8 mouse cellular contexts compared by ENCODE assay signal in genomic region chr2:162866613-162867314, GRCm38 (mm10).
DNase-seq lines count a peak whose midpoint lies in the region; ATAC-seq and TF ChIP-seq lines count a peak whose summit lies in the region.

No protein-coding gene starts in this region.

- H3K27ac ChIP-seq in kidney, embryonic 14.5 days (ENCODE audit: low read depth, low read length) = no peak overlapping the region
- H3K27ac ChIP-seq in embryonic facial prominence, embryonic 13.5 days = no peak overlapping the region
- no peak overlapping the region for H3K27ac ChIP-seq in hindbrain, embryonic 11.5 days (ENCODE audit: low read depth, low read length)
- H3K27ac ChIP-seq in midbrain, embryonic 15.5 days = no peak overlapping the region
- no peak overlapping the region for H3K27ac ChIP-seq in lung, postnatal 0 days (ENCODE audit: low read length)

- peak overlapping the region; percentile 32; the same call in 1 of the 2 replicates for H3K4me2 ChIP-seq in kidney, embryonic 14.5 days (replicated peaks; ENCODE audit: low read depth, low read length)
- H3K4me2 ChIP-seq in embryonic facial prominence, embryonic 13.5 days = peak overlapping the region; percentile 60
- peak overlapping the region; percentile 62 for H3K4me2 ChIP-seq in hindbrain, embryonic 11.5 days (replicated peaks; ENCODE audit: low read depth, low read length)
- peak overlapping the region; percentile 60 for H3K4me2 ChIP-seq in midbrain, embryonic 15.5 days
- H3K4me2 ChIP-seq in lung, postnatal 0 days (replicated peaks; ENCODE audit: low read depth, low read length) = no peak overlapping the region

- 16% methylated on average over 11 of the region's 11 CpGs for WGBS in kidney, embryonic 14.5 days
- 13% methylated on average over 11 of the region's 11 CpGs for WGBS in embryonic facial prominence, embryonic 13.5 days
- WGBS in hindbrain, embryonic 11.5 days = 18% methylated on average over 11 of the region's 11 CpGs
- WGBS in midbrain, embryonic 15.5 days = 8% methylated on average over 11 of the region's 11 CpGs
- WGBS in lung, postnatal 0 days = 12% methylated on average over 11 of the region's 11 CpGs

- H3K9ac ChIP-seq in kidney, embryonic 14.5 days (ENCODE audit: low read depth, low read length) = no peak overlapping the region
- H3K9ac ChIP-seq in embryonic facial prominence, embryonic 13.5 days = no peak overlapping the region
- no peak overlapping the region for H3K9ac ChIP-seq in hindbrain, embryonic 11.5 days (ENCODE audit: low read depth, low read length)
- H3K9ac ChIP-seq in midbrain, embryonic 15.5 days = no peak overlapping the region
- H3K9ac ChIP-seq in lung, postnatal 0 days (replicated peaks; ENCODE audit: low read depth) = no peak overlapping the region

- no peak for TF ChIP-seq CTCF in lung, postnatal 0 days (IDR thresholded peaks at IDR 0.05)

- H3K36me3 ChIP-seq in kidney, embryonic 14.5 days (ENCODE audit: control insufficient read depth, insufficient read depth, low read length) = no peaks in the 10 kb centered on the region
- H3K36me3 ChIP-seq in embryonic facial prominence, embryonic 13.5 days = no peaks in the 10 kb centered on the region
- no peaks in the 10 kb centered on the region for H3K36me3 ChIP-seq in hindbrain, embryonic 11.5 days (ENCODE audit: control insufficient read depth, insufficient read depth, low read length)
- no peaks in the 10 kb centered on the region for H3K36me3 ChIP-seq in midbrain, embryonic 15.5 days (replicated peaks)
- no peaks in the 10 kb centered on the region for H3K36me3 ChIP-seq in lung, postnatal 0 days (ENCODE audit: insufficient read depth, low read length)

- no peak for TF ChIP-seq EP300 in lung, postnatal 0 days (IDR thresholded peaks at IDR 0.05)

- no peaks in the 10 kb centered on the region for H3K27me3 ChIP-seq in kidney, embryonic 14.5 days (ENCODE audit: control insufficient read depth, insufficient read depth, low read length)
- H3K27me3 ChIP-seq in embryonic facial prominence, embryonic 13.5 days = peaks cover 21% of the 10 kb centered on the region
- H3K27me3 ChIP-seq in hindbrain, embryonic 11.5 days (ENCODE audit: control insufficient read depth, insufficient read depth, low read length) = no peaks in the 10 kb centered on the region
- H3K27me3 ChIP-seq in midbrain, embryonic 15.5 days (replicated peaks) = no peaks in the 10 kb centered on the region
- no peaks in the 10 kb centered on the region for H3K27me3 ChIP-seq in lung, postnatal 0 days (replicated peaks; ENCODE audit: insufficient read depth, low read length)

- no peak overlapping the region; the same call in 1 of the 2 replicates for H3K4me3 ChIP-seq in kidney, embryonic 14.5 days (ENCODE audit: low read length)
- H3K4me3 ChIP-seq in embryonic facial prominence, embryonic 13.5 days = no peak overlapping the region
- peak overlapping the region; percentile 26 for H3K4me3 ChIP-seq in hindbrain, embryonic 11.5 days (ENCODE audit: low read depth, low read length)
- peak overlapping the region; percentile 26 for H3K4me3 ChIP-seq in midbrain, embryonic 15.5 days
- H3K4me3 ChIP-seq in lung, postnatal 0 days (ENCODE audit: low read depth, low read length) = no peak overlapping the region

- no peak for ATAC-seq in kidney, embryonic 14.5 days (ENCODE audit: low FRiP score, low TSS enrichment)
- no peak for ATAC-seq in embryonic facial prominence, embryonic 13.5 days (ENCODE audit: insufficient number of reproducible peaks, insufficient read depth, low FRiP score, low TSS enrichment, low read depth)
- ATAC-seq in hindbrain, embryonic 11.5 days (ENCODE audit: low FRiP score) = no peak
- no peak for ATAC-seq in midbrain, embryonic 15.5 days (replicated peaks)
- ATAC-seq in lung, postnatal 0 days = no peak

- no peaks in the 10 kb centered on the region for H3K9me3 ChIP-seq in kidney, embryonic 14.5 days (ENCODE audit: control insufficient read depth, low read length)
- no peaks in the 10 kb centered on the region for H3K9me3 ChIP-seq in embryonic facial prominence, embryonic 13.5 days
- H3K9me3 ChIP-seq in hindbrain, embryonic 11.5 days (ENCODE audit: control insufficient read depth, low read length) = no peaks in the 10 kb centered on the region
- no peaks in the 10 kb centered on the region for H3K9me3 ChIP-seq in midbrain, embryonic 15.5 days
- no peaks in the 10 kb centered on the region for H3K9me3 ChIP-seq in lung, postnatal 0 days (ENCODE audit: low read length)

- H3K4me1 ChIP-seq in kidney, embryonic 14.5 days (ENCODE audit: control insufficient read depth, insufficient read depth, low read length) = no peaks in the 10 kb centered on the region
- peaks cover 8% of the 10 kb centered on the region; the same call in 1 of the 2 replicates for H3K4me1 ChIP-seq in embryonic facial prominence, embryonic 13.5 days
- no peaks in the 10 kb centered on the region for H3K4me1 ChIP-seq in hindbrain, embryonic 11.5 days (replicated peaks; ENCODE audit: control insufficient read depth, insufficient read depth, low read length)
- peaks cover 16% of the 10 kb centered on the region for H3K4me1 ChIP-seq in midbrain, embryonic 15.5 days
- no peaks in the 10 kb centered on the region for H3K4me1 ChIP-seq in lung, postnatal 0 days (ENCODE audit: insufficient read depth, low read depth, low read length)

- DNase-seq in kidney, postnatal 4 days = no peak
- DNase-seq in hindbrain, embryonic 11.5 days (ENCODE audit: low spot score) = peak; percentile 16
- DNase-seq in ovary, postnatal 36 days (ENCODE audit: low spot score) = no peak
- no peak for DNase-seq in lung, postnatal 0 days (ENCODE audit: low spot score)
- no peak for DNase-seq in ovary, adult 18-20 months (ENCODE audit: low spot score)

Comparison
In these comparisons a context has a peak if more than half of its experiments do, and no peak if none do; other contexts are left out.
1. H3K4me3 ChIP-seq: peak in hindbrain, embryonic 11.5 days (single experiment) and midbrain, embryonic 15.5 days (single experiment); none in kidney, embryonic 14.5 days (single experiment), embryonic facial prominence, embryonic 13.5 days (single experiment) and lung, postnatal 0 days (single experiment).